ENCODE assay signal across 8 mouse cellular contexts in genomic region chr11:106787131-106788025, GRCm38 (mm10). TPM values are rescaled to one million over a fixed set of nuclear protein-coding genes. Genes with fewer than 3 reads are reported as not detected.
A peak's percentile ranks its signal among the peaks of the same experiment; 100 is the strongest.
DNase-seq lines count a peak whose midpoint lies in the region; ATAC-seq and TF ChIP-seq lines count a peak whose summit lies in the region.

No protein-coding gene starts in this region.

- no peak for TF ChIP-seq CTCF in C2C12 (IDR thresholded peaks at IDR 0.05; ENCODE audit: control insufficient read depth, insufficient read depth, insufficient read length)
- TF ChIP-seq CTCF in kidney, postnatal 0 days (IDR thresholded peaks at IDR 0.05; ENCODE audit: low read depth) = no peak

- peak; percentile 66 for ATAC-seq in erythroblast, adult 5-6 weeks (replicated peaks; ENCODE audit: low FRiP score, poor library complexity, severe bottlenecking)
- peak; percentile 49 for ATAC-seq in heart, embryonic 12.5 days (ENCODE audit: insufficient number of reproducible peaks, low FRiP score)
- ATAC-seq in kidney, postnatal 0 days (replicated peaks; ENCODE audit: low FRiP score, low read depth) = peak; percentile 26
- ATAC-seq in liver, embryonic 11.5 days (replicated peaks; ENCODE audit: low FRiP score) = peak; percentile 35

- H3K79me3 ChIP-seq in C2C12 (ENCODE audit: low read depth) = peaks cover 80% of the 10 kb centered on the region

- peak overlapping the region; percentile 97 for H3ac ChIP-seq in C2C12 (ENCODE audit: control insufficient read depth, insufficient read length, low read depth)
- H3ac ChIP-seq in myocyte (ENCODE audit: control insufficient read depth, insufficient read length) = peak overlapping the region; percentile 49

- H3K36me3 ChIP-seq in C2C12 (ENCODE audit: control insufficient read depth, insufficient read depth) (peaks cover 51% of the 10 kb centered on the region), myocyte (ENCODE audit: control insufficient read depth, insufficient read depth) (peaks cover 53% of the 10 kb centered on the region)
- H3K36me3 ChIP-seq in heart, embryonic 12.5 days = peaks cover 48% of the 10 kb centered on the region
- peaks cover 37% of the 10 kb centered on the region for H3K36me3 ChIP-seq in kidney, postnatal 0 days (ENCODE audit: insufficient read depth, low read length)
- peaks cover 36% of the 10 kb centered on the region for H3K36me3 ChIP-seq in liver, embryonic 11.5 days (ENCODE audit: control insufficient read depth, insufficient read depth, low read length)

- H3K27ac ChIP-seq in heart, embryonic 12.5 days (ENCODE audit: poor library complexity, severe bottlenecking) = peak overlapping the region; percentile 99
- H3K27ac ChIP-seq in kidney, postnatal 0 days = peak overlapping the region; percentile 99
- H3K27ac ChIP-seq in liver, embryonic 11.5 days (ENCODE audit: low read depth, low read length) = peak overlapping the region; percentile 99

- peak overlapping the region; percentile 75 for H3K4me2 ChIP-seq in heart, embryonic 12.5 days
- H3K4me2 ChIP-seq in kidney, postnatal 0 days (ENCODE audit: low read length) = peak overlapping the region; percentile 66
- peak overlapping the region; percentile 94 for H3K4me2 ChIP-seq in liver, embryonic 11.5 days
- peak overlapping the region; percentile 76 for H3K4me2 ChIP-seq in myocyte (ENCODE audit: low read depth)

- H3K4me1 ChIP-seq in heart, embryonic 12.5 days (replicated peaks) = peaks cover 10% of the 10 kb centered on the region
- no peaks in the 10 kb centered on the region for H3K4me1 ChIP-seq in kidney, postnatal 0 days (replicated peaks; ENCODE audit: insufficient read depth, low read length)
- peaks cover 4% of the 10 kb centered on the region; the same call in 1 of the 2 replicates for H3K4me1 ChIP-seq in liver, embryonic 11.5 days (replicated peaks; ENCODE audit: control insufficient read depth, insufficient read depth, low read length)

- TF ChIP-seq POLR2A in myocyte (IDR thresholded peaks at IDR 0.05; ENCODE audit: insufficient read length, low read depth) = peak; percentile 54

- peaks cover 88% of the 10 kb centered on the region for H3K79me2 ChIP-seq in C2C12 (ENCODE audit: control insufficient read depth, insufficient read depth)
- peaks cover 78% of the 10 kb centered on the region for H3K79me2 ChIP-seq in myocyte (ENCODE audit: control insufficient read depth, insufficient read depth)

- WGBS in heart, embryonic 12.5 days = under 1% methylated on average over 65 of the region's 65 CpGs
- under 1% methylated on average over 64 of the region's 65 CpGs for WGBS in kidney, postnatal 0 days
- WGBS in liver, embryonic 11.5 days = under 1% methylated on average over 65 of the region's 65 CpGs

- H3K4me3 ChIP-seq in C2C12 (ENCODE audit: insufficient read depth, poor library complexity, severe bottlenecking) = peak overlapping the region; percentile 95
- H3K4me3 ChIP-seq in heart, embryonic 12.5 days = peak overlapping the region; percentile 98
- H3K4me3 ChIP-seq in kidney, postnatal 0 days (replicated peaks; ENCODE audit: low read depth, low read length) = peak overlapping the region; percentile 95
- peak overlapping the region; percentile 94 for H3K4me3 ChIP-seq in liver, embryonic 11.5 days (ENCODE audit: low read depth, low read length)
- H3K4me3 ChIP-seq in myocyte = peak overlapping the region; percentile 92

- peak overlapping the region; percentile 99 for H3K9ac ChIP-seq in heart, embryonic 12.5 days
- H3K9ac ChIP-seq in kidney, postnatal 0 days (ENCODE audit: low read depth, low read length) = peak overlapping the region; percentile 96
- peak overlapping the region; percentile 100 for H3K9ac ChIP-seq in liver, embryonic 11.5 days (ENCODE audit: low read depth, low read length)

- peak; percentile 93 for DNase-seq in brain, adult 2 months (ENCODE audit: low read depth, low spot score)
- DNase-seq in kidney, postnatal 0 days (ENCODE audit: low spot score) = peak; percentile 95
- peak; percentile 83 for DNase-seq in liver, embryonic 11.5 days (ENCODE audit: low spot score)
- peak; percentile 92 to 95 for DNase-seq in spleen, postnatal 4 days (ENCODE audit: low spot score in 2 of 2)

- no peaks in the 10 kb centered on the region for H3K27me3 ChIP-seq in C2C12 (ENCODE audit: control insufficient read depth, insufficient read depth, insufficient read length)
- no peaks in the 10 kb centered on the region for H3K27me3 ChIP-seq in heart, embryonic 12.5 days (replicated peaks)
- H3K27me3 ChIP-seq in kidney, postnatal 0 days (ENCODE audit: insufficient read depth, low read length) = no peaks in the 10 kb centered on the region
- no peaks in the 10 kb centered on the region for H3K27me3 ChIP-seq in liver, embryonic 11.5 days (replicated peaks; ENCODE audit: control insufficient read depth, insufficient read depth, low read length)
- no peaks in the 10 kb centered on the region for H3K27me3 ChIP-seq in myocyte (ENCODE audit: control insufficient read depth, insufficient read depth, insufficient read length)

- no peaks in the 10 kb centered on the region for H3K9me3 ChIP-seq in heart, embryonic 12.5 days (replicated peaks)
- H3K9me3 ChIP-seq in kidney, postnatal 0 days (replicated peaks; ENCODE audit: low read length) = no peaks in the 10 kb centered on the region
- H3K9me3 ChIP-seq in liver, embryonic 11.5 days (ENCODE audit: control insufficient read depth, low read length) = no peaks in the 10 kb centered on the region

TF ChIP-seq in C2C12, 6 proteins besides CTCF, POLR2A, EP300 and RAD21:
- TF ChIP-seq CEBPB (IDR thresholded peaks at IDR 0.05; ENCODE audit: low read depth) (peak; percentile 53), MYOD1 (IDR thresholded peaks at IDR 0.05; ENCODE audit: control insufficient read depth, insufficient read length, low read depth) (no peak)

TF ChIP-seq in myocyte, 11 proteins besides CTCF, POLR2A, EP300 and RAD21:
- TF ChIP-seq TCF12 (IDR thresholded peaks at IDR 0.05; ENCODE audit: insufficient read depth, poor library complexity, severe bottlenecking) (no peak), REST (IDR thresholded peaks at IDR 0.05; ENCODE audit: insufficient read depth, insufficient read length) (no peak), CEBPB (IDR thresholded peaks at IDR 0.05; ENCODE audit: insufficient read depth, poor library complexity, severe bottlenecking) (peak; percentile 66), MYOG (IDR thresholded peaks at IDR 0.05; ENCODE audit: control insufficient read depth in 1 of 3, insufficient read depth in 1 of 3, insufficient read length in 2 of 3, low read depth in 2 of 3) (no peak), POLR2AphosphoS2 (IDR thresholded peaks at IDR 0.05; ENCODE audit: insufficient read length, low read depth) (peak; percentile 27)

RNA-seq across cellular contexts. Expression of gene Ddx5, which starts 1.6 kb away (rescaled TPM):
- polyA plus RNA-seq in C2C12 (2012; fragmentation: generic; extraction: Trizol) (218 TPM), myocyte (2012; fragmentation: generic; extraction: Trizol) (198 TPM)
- total RNA-seq in erythroblast, adult 5-6 weeks (2015; ENCODE audit: low replicate concordance) = 469 and 476 TPM in 2 replicates
- total RNA-seq in erythroblast, adult 5-6 weeks (2017; ENCODE audit: low replicate concordance) = 906 and 1,106 TPM in 2 replicates
- polyA plus RNA-seq in heart, embryonic 12.5 days (2016; fragmentation: Nextera tagmentation; extraction: Ambion mirVana) = 243 and 248 TPM in 2 replicates
- polyA plus RNA-seq in kidney, postnatal 0 days (2015; fragmentation: Nextera tagmentation; extraction: Ambion mirVana) = 297 and 309 TPM in 2 replicates
- 288 and 310 TPM in 2 replicates for polyA plus RNA-seq in liver, embryonic 11.5 days (2014; fragmentation: Nextera tagmentation; extraction: Ambion mirVana)

RNA-seq across cellular contexts. Expression of gene Cep95, which starts 1.7 kb away (rescaled TPM):
- polyA plus RNA-seq in C2C12 (2012; fragmentation: generic; extraction: Trizol) (3.5 TPM), myocyte (2012; fragmentation: generic; extraction: Trizol) (3.5 TPM)
- total RNA-seq in erythroblast, adult 5-6 weeks (2015; ENCODE audit: low replicate concordance) = 41.6 and 43.0 TPM in 2 replicates
- total RNA-seq in erythroblast, adult 5-6 weeks (2017; ENCODE audit: low replicate concordance) = 31.8 and 52.7 TPM in 2 replicates
- polyA plus RNA-seq in heart, embryonic 12.5 days (2016; fragmentation: Nextera tagmentation; extraction: Ambion mirVana) = 14.9 and 16.2 TPM in 2 replicates
- 12.7 and 13.8 TPM in 2 replicates for polyA plus RNA-seq in kidney, postnatal 0 days (2015; fragmentation: Nextera tagmentation; extraction: Ambion mirVana)
- 18.6 and 21.1 TPM in 2 replicates for polyA plus RNA-seq in liver, embryonic 11.5 days (2014; fragmentation: Nextera tagmentation; extraction: Ambion mirVana)

RNA-seq across cellular contexts. Expression of gene Polg2, which starts 8.0 kb away (rescaled TPM):
- polyA plus RNA-seq in C2C12 (2012; fragmentation: generic; extraction: Trizol) = 6.9 TPM
- 8.2 and 9.6 TPM in 2 replicates for total RNA-seq in erythroblast, adult 5-6 weeks (2015; ENCODE audit: low replicate concordance)
- 9.9 and 22.7 TPM in 2 replicates for total RNA-seq in erythroblast, adult 5-6 weeks (2017; ENCODE audit: low replicate concordance)
- 6.9 and 7.6 TPM in 2 replicates for polyA plus RNA-seq in heart, embryonic 12.5 days (2016; fragmentation: Nextera tagmentation; extraction: Ambion mirVana)
- polyA plus RNA-seq in kidney, postnatal 0 days (2015; fragmentation: Nextera tagmentation; extraction: Ambion mirVana) = 11.1 and 11.9 TPM in 2 replicates
- 9.3 and 10.9 TPM in 2 replicates for polyA plus RNA-seq in liver, embryonic 11.5 days (2014; fragmentation: Nextera tagmentation; extraction: Ambion mirVana)
- 4.4 TPM for polyA plus RNA-seq in myocyte (2012; fragmentation: generic; extraction: Trizol)

RNA-seq across cellular contexts. Expression of gene Milr1, which starts 36.4 kb away (rescaled TPM):
- 19.9 TPM for polyA plus RNA-seq in C2C12 (2012; fragmentation: generic; extraction: Trizol)
- 11.0 and 24.5 TPM in 2 replicates for total RNA-seq in erythroblast, adult 5-6 weeks (2015; ENCODE audit: low replicate concordance)
- 12.7 and 20.4 TPM in 2 replicates for total RNA-seq in erythroblast, adult 5-6 weeks (2017; ENCODE audit: low replicate concordance)
- polyA plus RNA-seq in heart, embryonic 12.5 days (2016; fragmentation: Nextera tagmentation; extraction: Ambion mirVana) = 0.57 and 0.95 TPM in 2 replicates
- 0.78 and 0.89 TPM in 2 replicates for polyA plus RNA-seq in kidney, postnatal 0 days (2015; fragmentation: Nextera tagmentation; extraction: Ambion mirVana)
- 2.3 and 2.4 TPM in 2 replicates for polyA plus RNA-seq in liver, embryonic 11.5 days (2014; fragmentation: Nextera tagmentation; extraction: Ambion mirVana)
- polyA plus RNA-seq in myocyte (2012; fragmentation: generic; extraction: Trizol) = 7.7 TPM

RNA-seq across cellular contexts. Expression of gene Pecam1, which starts 37.0 kb away (rescaled TPM):
- polyA plus RNA-seq in C2C12 (2012; fragmentation: generic; extraction: Trizol) (0.15 TPM), myocyte (2012; fragmentation: generic; extraction: Trizol) (0.01 TPM)
- total RNA-seq in erythroblast, adult 5-6 weeks (2015; ENCODE audit: low replicate concordance) = 5.0 and 11.0 TPM in 2 replicates
- total RNA-seq in erythroblast, adult 5-6 weeks (2017; ENCODE audit: low replicate concordance) = 4.0 and 5.0 TPM in 2 replicates
- polyA plus RNA-seq in heart, embryonic 12.5 days (2016; fragmentation: Nextera tagmentation; extraction: Ambion mirVana) = 67.9 and 73.1 TPM in 2 replicates
- 54.1 and 55.0 TPM in 2 replicates for polyA plus RNA-seq in kidney, postnatal 0 days (2015; fragmentation: Nextera tagmentation; extraction: Ambion mirVana)
- 17.8 and 18.0 TPM in 2 replicates for polyA plus RNA-seq in liver, embryonic 11.5 days (2014; fragmentation: Nextera tagmentation; extraction: Ambion mirVana)

Comparison
In these comparisons a context has a peak if more than half of its experiments do, and no peak if none do; other contexts are left out.
1. Peak in every context shown above with its lines: DNase-seq, ATAC-seq, H3K4me3 ChIP-seq and H3K27ac ChIP-seq.